Mouse (Mus musculus): ENCODE measurements around the gene Gcc1.

DNA sequence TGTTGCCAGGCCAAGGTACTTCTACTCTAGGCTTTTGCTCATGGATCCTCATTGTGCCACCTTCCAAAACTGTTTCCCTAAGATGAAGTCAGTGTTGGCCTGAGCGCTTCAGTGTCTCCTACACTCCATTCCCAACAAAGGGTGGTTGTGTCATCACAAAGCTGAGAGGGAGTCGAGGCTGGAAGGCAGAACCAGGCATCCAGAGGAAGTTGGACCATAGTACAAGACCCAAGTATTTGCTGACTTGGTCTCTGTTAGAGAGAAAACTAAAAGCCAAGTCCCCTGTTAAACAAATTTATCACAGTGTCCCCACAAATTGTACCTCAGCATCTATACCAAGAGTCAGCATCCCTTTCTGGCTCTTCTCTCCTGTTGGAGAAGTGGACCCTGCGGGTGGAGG is at the start of gene Gcc1:
- no peak for TF ChIP-seq CTCF (IDR thresholded peaks at IDR 0.05; ENCODE audit: low read depth, low read length)
- no peak for TF ChIP-seq POLR2A (IDR thresholded peaks at IDR 0.05; ENCODE audit: extremely low read depth, insufficient read depth, low read length)
